Mouse (Mus musculus): ENCODE measurements around the gene Zfp759.
"Not testable (repeated sequence)": the region's sequence is repeated elsewhere in the genome, so short reads cannot be mapped to it uniquely, and the experiment has no call there.

Gene Zfp759

DNA sequence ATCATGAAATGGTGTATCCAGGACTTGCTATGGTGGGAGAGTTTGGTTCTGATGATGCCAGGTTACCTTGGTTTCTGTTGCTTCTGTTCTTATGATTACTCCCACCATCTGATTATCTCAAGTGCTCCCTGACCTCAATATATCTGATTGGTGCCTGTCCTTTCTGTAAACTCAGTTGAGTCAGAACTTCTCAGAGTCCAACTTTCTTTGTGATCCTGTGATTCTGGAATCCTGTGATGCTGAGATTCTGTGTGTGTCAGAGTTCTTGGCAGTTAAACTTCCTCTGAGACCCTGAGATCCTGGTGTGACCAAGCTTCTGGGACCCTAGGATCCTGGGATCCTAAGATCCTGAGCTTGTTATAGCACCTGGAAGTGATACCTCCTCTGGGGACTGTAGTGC, at the start of gene Zfp759:
Gene Zfp759, plus strand, starts transcription at position 301 of the 400 bp plus-strand sequence.
- not testable (repeated sequence) for DNase-seq

GRCm38 (mm10) chr13:67072786-67073185, 48.7 kb upstream of the Zfp759 start:
- no peak for DNase-seq

DNA sequence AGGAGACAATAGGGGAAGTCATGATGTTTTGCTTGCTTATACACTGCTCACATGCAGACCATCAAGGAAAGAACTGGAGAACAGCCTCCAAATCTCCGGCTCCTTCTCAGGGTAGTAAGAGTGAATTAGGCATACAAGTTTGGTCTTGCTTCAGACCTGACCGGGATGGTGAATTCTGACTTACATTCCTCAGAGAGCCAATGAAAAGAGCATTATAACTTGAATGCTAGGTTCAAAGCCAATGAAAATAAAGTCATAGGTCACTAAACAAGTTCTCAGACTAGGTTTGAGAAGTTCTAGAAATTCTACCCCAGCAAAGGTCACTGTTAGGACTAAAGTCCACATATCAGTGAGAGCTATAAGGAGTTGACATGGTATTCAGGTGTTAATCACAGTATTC, 44.2 kb upstream of the Zfp759 start:
- DNase-seq = no peak

DNA sequence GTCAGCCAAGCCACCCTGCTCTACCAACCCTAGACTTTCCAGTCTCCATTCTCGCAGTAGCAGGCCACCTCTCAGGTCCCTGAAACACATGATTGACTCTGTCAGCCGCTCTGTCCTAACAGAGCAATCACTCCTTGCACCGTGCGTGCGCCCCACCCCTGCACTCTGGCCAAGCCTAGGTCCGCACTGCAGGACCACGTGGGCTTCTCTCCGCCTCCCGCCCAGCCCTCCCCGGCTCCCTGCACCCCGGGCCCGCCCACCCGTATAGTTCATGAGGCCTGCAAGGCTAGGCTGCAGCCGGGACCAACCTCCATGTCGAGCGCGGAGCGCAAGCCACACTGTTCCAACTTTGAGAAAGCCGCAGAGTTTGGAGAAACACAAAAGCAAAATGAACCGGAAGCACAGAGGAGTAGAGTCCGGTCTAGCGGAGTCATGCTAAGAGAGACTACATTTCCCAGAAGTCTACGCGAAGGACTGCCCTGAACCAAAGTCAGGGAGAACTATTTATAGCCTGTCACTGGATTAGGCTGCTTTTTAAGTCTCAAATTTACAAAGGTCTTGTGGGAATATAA, 40.2 kb upstream of the Zfp759 start:
- peak; percentile 87 for DNase-seq

GRCm38 (mm10) chr13:67081946-67082345, 39.5 kb upstream of the Zfp759 start:
- DNase-seq = no peak

DNA sequence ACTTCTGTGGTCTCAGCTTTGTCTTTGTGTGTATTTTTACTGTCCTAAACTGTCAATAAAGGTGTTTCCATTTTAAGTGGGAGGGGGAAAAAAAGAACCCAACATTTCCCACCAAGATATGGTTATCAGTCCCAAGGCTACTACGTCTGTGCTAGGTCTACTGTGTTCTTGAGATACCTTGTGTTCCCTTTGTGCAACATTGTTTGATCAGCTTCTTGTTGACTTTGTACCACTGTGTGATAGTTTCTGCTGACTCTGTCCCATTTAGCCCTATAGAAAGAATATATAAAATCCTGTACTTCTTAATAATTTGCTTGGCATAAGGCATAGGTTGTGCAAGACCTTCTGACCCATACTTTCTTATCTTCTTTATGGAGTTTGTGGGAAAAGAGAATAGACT, 31.3 kb upstream of the Zfp759 start:
- DNase-seq = no peak

- no peak for DNase-seq
These were observed 23.6 kb upstream of the Zfp759 start, which contains the start of gene Zfp708 for GRCm38 (mm10) chr13:67097876-67098275. Gene Zfp708, minus strand, starts transcription at chr13:67097976.

GRCm38 (mm10) chr13:67107681-67108080, 13.8 kb upstream of the Zfp759 start:
- DNase-seq = no peak

DNA sequence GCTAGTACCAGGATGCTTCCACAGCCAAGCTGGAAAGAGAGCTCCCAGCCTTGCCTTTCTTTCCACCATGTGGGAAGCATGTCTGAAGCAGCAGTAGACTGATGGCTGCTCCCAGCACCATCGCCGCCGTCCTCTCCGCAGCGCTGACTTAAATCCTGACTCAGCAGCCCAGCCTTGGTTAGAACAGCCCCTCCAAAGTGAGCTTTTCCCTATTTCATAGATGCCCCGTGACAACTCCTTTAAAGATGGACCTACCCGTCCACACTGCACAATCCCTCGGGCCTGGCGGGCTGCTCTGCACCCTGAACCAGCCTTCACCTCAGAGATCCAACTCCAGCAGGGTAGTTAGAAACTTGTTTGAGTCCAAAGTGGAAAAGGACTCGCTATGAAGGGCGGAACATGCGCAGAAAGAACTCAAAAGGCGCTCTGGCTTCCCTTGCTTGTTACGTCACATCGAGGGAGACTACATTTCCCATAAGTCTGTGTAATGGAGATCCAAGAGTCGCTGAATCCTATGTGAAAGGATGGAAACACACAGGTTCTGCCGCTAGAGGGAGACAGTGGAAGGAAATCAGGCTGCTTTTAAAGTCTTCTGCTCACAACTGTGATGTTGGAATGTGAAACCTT, 13.2 kb upstream of the Zfp759 start, which contains the start of gene Gm28557:
Gene Gm28557, minus strand, starts transcription at position 411 of the 627 bp plus-strand sequence.
- peak; percentile 97 for DNase-seq

GRCm38 (mm10) chr13:67108821-67109206, 12.6 kb upstream of the Zfp759 start:
- DNase-seq = no peak

- DNase-seq = no peak
These were observed 9.4 kb upstream of the Zfp759 start for GRCm38 (mm10) chr13:67112096-67112495.

DNA sequence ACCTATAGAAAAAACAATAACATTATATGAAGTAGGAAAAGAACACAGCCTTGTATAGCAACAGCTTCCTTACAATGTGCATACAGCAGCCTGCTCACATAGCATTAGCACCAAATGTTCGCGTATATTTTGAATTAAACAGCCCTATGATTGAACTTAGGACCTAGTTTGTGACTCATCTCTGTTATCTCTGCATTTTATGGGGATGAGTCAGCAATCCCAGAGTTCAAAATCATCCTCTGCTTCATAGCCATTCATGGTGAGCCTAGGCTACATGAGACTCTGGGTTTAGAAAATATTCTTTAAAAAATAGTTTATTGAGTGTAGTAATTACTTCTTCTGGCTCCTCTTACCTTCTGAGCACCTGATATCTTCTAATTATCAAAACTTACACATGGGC, 8.2 kb upstream of the Zfp759 start:
- no peak for DNase-seq

- DNase-seq = not testable (repeated sequence)
These were observed 5.3 kb upstream of the Zfp759 start, which contains the start of gene Rslcan18 for GRCm38 (mm10) chr13:67116163-67116562. Gene Rslcan18, minus strand, starts transcription at chr13:67116263.

DNA sequence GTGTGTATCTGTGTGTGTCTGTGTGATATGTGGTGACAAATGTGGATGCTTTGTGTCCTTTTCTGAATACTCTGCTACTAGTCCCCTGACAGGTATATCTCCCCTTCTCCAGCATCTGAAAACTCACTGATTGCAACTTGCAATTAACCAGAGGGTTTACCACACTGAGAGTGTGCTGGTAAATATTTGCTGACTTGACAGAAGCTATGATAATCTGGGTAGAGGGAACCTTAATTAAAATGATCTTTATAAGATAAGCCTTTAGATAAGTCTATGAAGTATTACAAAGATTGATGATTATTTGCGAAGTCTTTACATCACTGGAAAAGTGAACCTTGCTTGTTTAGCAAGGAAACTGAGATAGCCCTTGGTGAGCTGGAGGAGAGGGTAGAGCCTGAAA, 3.0 kb downstream of the Zfp759 start:
- no peak for DNase-seq

GRCm38 (mm10) chr13:67127507-67127906, 6.0 kb downstream of the Zfp759 start:
- DNase-seq = not testable (repeated sequence)

DNA sequence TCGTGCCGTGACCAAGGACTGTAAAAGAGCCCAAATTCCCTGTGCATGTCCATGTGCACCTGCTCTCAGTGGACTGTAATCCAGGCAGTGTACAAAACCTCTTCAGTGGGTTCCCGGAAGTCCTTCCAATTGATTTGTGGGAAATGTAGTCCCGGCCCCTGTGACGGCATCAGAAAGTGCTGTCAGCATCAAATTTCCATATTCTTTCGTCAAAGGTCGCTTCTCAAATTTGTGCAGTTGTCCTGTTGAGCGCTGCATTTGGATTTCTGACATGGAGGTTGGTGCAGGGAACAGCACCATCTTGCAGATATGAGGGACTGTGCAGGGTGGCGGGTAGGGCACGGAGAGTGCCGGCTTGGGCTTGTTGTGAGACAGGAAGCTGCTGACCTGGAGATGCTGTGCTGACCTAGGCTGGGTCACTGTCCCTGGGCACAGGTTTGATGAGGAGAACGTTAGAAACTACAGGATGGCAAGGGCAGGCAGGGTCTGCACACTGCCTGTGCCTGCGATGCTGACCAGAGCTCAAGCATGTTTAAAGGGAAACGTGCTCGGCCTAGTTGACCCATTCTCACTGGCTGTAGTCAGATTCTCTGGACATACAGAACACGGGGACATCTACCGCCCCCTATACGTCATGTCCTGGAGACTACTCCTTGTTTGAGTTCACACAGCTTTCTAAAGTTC, 6.7 kb downstream of the Zfp759 start:
- DNase-seq = peak; percentile 81

DNA sequence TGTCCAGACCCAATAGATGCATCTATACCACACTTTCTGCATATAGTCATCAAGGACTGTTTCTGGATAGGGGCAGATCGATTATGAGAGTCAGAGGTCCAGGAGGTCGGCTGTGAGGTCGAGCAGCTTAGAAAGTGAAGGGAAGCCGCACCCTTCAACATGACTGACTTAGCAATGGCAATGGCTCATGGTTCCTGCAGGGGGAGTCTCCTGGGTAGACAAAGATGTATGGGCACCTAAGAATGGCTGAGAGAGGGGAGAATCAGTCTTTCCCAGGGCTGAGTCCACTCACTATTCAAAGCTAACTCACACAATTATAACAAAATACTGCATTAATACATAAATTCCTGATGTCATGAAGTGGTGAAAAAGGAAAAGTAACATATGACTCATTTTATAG, 44.7 kb downstream of the Zfp759 start:
- DNase-seq = not testable (repeated sequence)

- DNase-seq = peak; percentile 83
These were observed 51.7 kb downstream of the Zfp759 start, which contains the start of gene Rsl1 for GRCm38 (mm10) chr13:67172991-67173722. Gene Rsl1, plus strand, starts transcription at chr13:67173182.

DNA sequence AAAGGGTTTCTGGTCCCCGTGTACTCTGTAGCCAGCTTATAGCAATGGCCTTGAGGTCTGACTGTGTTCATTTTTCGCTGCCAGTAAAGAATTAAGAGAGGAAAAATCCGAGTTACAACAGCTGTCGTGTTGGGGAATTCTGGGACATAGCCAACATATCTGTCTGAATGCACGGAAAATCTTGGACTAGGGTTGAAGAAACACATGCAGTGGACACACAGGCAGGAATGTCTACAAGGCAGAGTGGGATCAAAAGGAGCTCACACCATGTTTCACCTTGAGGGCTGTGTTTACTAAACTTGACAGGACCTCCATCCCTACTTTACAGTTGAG, 52.2 kb downstream of the Zfp759 start:
- DNase-seq = no peak

Data from kidney, adult 11 months (tissue).